Mouse (Mus musculus) limb, embryonic 14.5 days (tissue): ENCODE measurements around the gene Dst. TPM values are rescaled to one million over a fixed set of nuclear protein-coding genes. Genes with fewer than 3 reads are reported as not detected.

Experiments used
- ATAC-seq: fragments of 200-750 bp; cut with Nextera tagmentation; 2 replicates; pipeline ENCODE4 v1.8.0; 2017; ENCODE audit warnings: low read depth, moderate number of reproducible peaks, moderate TSS enrichment; ENCODE audit not compliant: low FRiP score
- DNase-seq: peaks from one replicate; pipeline ENCODE4 v3.0.0-alpha.2; 2015; ENCODE audit warnings: low spot score
- H3K27ac ChIP-seq: fragments of 300-500 bp; sonication (generic); replicated peaks from 2 replicates; pipeline ENCODE4 v1.5.1; 2014; ENCODE audit warnings: low read depth, mild to moderate bottlenecking, low read length, moderate library complexity, mixed read lengths
- H3K27me3 ChIP-seq: fragments of 300-500 bp; sonication (generic); 2 replicates; pipeline ENCODE4 v1.6.1; 2014; ENCODE audit warnings: low read length, mixed read lengths; ENCODE audit not compliant: control insufficient read depth, insufficient read depth
- H3K36me3 ChIP-seq: fragments of 300-500 bp; sonication (generic); 2 replicates; pipeline ENCODE4 v1.6.1; 2014; ENCODE audit warnings: mild to moderate bottlenecking, low read length, moderate library complexity, mixed read lengths; ENCODE audit not compliant: control insufficient read depth, insufficient read depth
- H3K4me1 ChIP-seq: fragments of 300-500 bp; sonication (generic); 2 replicates; pipeline ENCODE4 v1.6.1; 2014; ENCODE audit warnings: antibody characterized with exemption, low read length, mixed read lengths; ENCODE audit not compliant: control insufficient read depth, insufficient read depth
- H3K4me2 ChIP-seq: fragments of 300-500 bp; sonication (generic); replicated peaks from 2 replicates; pipeline ENCODE4 v1.6.1; 2014; ENCODE audit warnings: low read depth, mild to moderate bottlenecking, low read length, moderate library complexity; ENCODE audit not compliant: severe bottlenecking
- H3K4me3 ChIP-seq: fragments of 300-500 bp; sonication (generic); replicated peaks from 2 replicates; pipeline ENCODE4 v1.5.1; 2014; ENCODE audit warnings: low read length
- H3K9ac ChIP-seq: fragments of 300-500 bp; sonication (generic); 2 replicates; pipeline ENCODE4 v1.6.1; 2014; ENCODE audit warnings: mild to moderate bottlenecking, low read depth, low read length, moderate library complexity; ENCODE audit not compliant: severe bottlenecking
- H3K9me3 ChIP-seq: fragments of 300-500 bp; sonication (generic); 2 replicates; pipeline ENCODE4 v1.6.1; 2016; ENCODE audit warnings: low read length; ENCODE audit not compliant: control insufficient read depth
- POLR2A ChIP-seq: fragments of 200-500 bp; IDR thresholded peaks from 2 replicates; pipeline ENCODE4 v1.8.0; 2012; ENCODE audit warnings: inconsistent platforms, mild to moderate bottlenecking, moderate library complexity, borderline replicate concordance; ENCODE audit not compliant: insufficient read depth, insufficient read length; ENCODE audit errors: extremely low read depth
- WGBS: fragments of 180-500 bp; shearing (Covaris S2); extraction: QIAGEN DNeasy Blood & Tissue Kit; methylation state at CpG from one replicate; pipeline ENCODE4 v1.1.7; 2014; 5-methylcytosine and 5-hydroxymethylcytosine counted together
- polyA plus RNA-seq, 2 experiments: library from polyadenylated mRNA; depleted of rRNA in 1 of 2; stranded (reverse) in 1 of 2; unstranded in 1 of 2; fragments of >200 nt; fragmentation: Nextera tagmentation in 1 of 2; extraction: Ambion mirVana in 1 of 2; gene quantifications; 2 replicates each; pipeline versions ENCODE4 v1.2.1 to v1.2.3; 2012 to 2014

Dst gene
- polyA plus RNA-seq, 2 experiments = 34.9 to 42.5 TPM

- no peak overlapping the region for H3K27ac ChIP-seq
- H3K4me2 ChIP-seq = no peak overlapping the region
- DNase-seq (no peak), ATAC-seq (no peak)
- H3K9ac ChIP-seq = no peak overlapping the region
- no peaks in the 10 kb centered on the region for H3K4me1 ChIP-seq
- H3K4me3 ChIP-seq = no peak overlapping the region
- no peaks in the 10 kb centered on the region for H3K9me3 ChIP-seq
- H3K27me3 ChIP-seq = no peaks in the 10 kb centered on the region
- no peak for TF ChIP-seq POLR2A
- H3K36me3 ChIP-seq = no peaks in the 10 kb centered on the region
- 87% methylated on average over 10 of the region's 10 CpGs for WGBS
Observed at GRCm38 (mm10) chr1:34157702-34158101, 249.7 kb downstream of the Dst start.

DNA sequence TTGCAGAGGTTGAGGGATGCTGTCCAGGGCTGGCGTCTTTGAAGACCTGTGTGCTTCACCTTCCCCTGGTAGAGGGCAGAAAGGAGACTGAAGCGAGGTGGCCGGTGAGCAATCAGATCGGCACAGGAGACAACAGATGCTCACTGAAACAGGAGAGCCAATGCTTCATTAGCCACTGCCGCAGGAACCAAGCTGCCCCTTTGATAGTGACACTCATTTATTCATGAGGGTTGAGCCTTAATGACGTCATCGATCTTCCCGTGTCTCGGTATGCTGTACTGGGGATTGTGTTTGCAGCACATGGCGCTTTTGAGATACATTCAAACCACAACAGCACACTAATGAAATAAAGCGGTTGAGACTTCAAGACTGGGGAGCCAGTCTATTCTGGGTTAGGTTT, 250.8 kb downstream of the Dst start:
- Histone ChIP-seq H3K27me3 (no peaks in the 10 kb centered on the region), H3K9ac (no peak overlapping the region), H3K27ac (no peak overlapping the region), H3K36me3 (no peaks in the 10 kb centered on the region), H3K9me3 (no peaks in the 10 kb centered on the region), H3K4me2 (no peak overlapping the region), H3K4me1 (no peaks in the 10 kb centered on the region), H3K4me3 (no peak overlapping the region)
- ATAC-seq (no peak), DNase-seq (no peak)
- no peak for TF ChIP-seq POLR2A
- WGBS = 74% methylated on average over 11 of the region's 11 CpGs

DNA sequence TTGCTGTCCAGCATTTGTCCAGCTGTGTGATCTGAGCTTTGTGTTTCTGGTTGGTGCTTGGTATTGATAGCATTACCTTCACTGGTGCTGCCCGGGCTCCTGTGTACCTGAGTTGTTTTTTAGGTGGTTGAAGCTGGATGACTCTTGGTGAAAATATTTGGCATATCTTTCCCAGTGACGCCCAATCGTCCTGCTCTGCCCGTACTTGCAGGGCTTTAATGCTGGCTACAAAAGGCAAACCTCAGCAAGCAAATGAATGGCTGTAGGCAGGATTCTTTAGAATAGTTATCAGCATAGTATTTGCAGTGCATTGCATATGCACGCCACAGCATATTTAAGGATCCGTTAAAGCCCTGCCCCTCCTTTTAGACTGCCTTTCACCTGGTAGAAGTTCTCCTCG, 251.9 kb downstream of the Dst start:
- DNase-seq = peak; percentile 22
- no peaks in the 10 kb centered on the region for H3K9me3 ChIP-seq
- no peaks in the 10 kb centered on the region for H3K4me1 ChIP-seq
- H3K27ac ChIP-seq = no peak overlapping the region; the same call in 1 of the 2 replicates
- peaks cover 7% of the 10 kb centered on the region; the same call in 1 of the 2 replicates for H3K36me3 ChIP-seq
- no peak overlapping the region for H3K4me2 ChIP-seq
- no peaks in the 10 kb centered on the region for H3K27me3 ChIP-seq
- H3K9ac ChIP-seq = no peak overlapping the region
- 83% methylated on average over 7 of the region's 7 CpGs for WGBS
- H3K4me3 ChIP-seq = no peak overlapping the region; the same call in 1 of the 2 replicates
- no peak for ATAC-seq
- no peak for TF ChIP-seq POLR2A

DNA sequence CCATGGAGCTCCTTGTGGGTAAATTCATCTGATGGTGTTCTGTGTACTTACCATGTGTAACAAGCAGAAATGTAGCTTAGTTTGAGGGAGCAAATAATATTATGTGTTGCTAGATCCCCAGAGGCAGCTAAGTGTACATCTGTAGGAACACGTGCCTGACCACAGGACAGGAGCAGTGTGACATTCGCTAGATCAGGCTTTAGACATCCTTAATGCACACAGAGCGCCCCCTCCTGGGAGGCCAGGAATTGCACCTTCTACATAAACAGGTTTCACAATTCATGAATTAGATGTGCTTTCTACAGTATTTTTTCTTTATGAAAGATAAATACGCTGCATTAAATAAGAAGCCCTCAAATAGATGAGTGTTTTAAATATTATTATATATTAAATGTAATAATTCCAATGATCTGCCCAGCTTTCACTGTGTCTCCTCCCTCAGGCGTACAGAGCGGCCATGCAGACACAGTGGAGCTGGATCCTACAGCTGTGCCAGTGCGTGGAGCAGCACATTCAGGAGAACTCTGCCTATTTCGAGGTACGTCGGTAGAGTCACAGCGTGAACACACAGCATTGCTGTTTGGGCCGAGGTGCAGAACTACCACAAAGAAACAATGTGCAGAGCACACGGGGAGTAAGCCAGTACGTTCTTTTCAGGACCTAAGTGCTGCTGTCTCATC, 256.7 kb downstream of the Dst start:
- Histone ChIP-seq H3K4me3 (no peak overlapping the region), H3K9ac (no peak overlapping the region), H3K4me2 (no peak overlapping the region), H3K4me1 (no peaks in the 10 kb centered on the region), H3K9me3 (no peaks in the 10 kb centered on the region), H3K27me3 (no peaks in the 10 kb centered on the region), H3K27ac (no peak overlapping the region), H3K36me3 (peaks cover 27% of the 10 kb centered on the region)
- ATAC-seq (no peak), DNase-seq (peak; percentile 76)
- WGBS = 70% methylated on average over 14 of the region's 14 CpGs
- no peak for TF ChIP-seq POLR2A

DNA sequence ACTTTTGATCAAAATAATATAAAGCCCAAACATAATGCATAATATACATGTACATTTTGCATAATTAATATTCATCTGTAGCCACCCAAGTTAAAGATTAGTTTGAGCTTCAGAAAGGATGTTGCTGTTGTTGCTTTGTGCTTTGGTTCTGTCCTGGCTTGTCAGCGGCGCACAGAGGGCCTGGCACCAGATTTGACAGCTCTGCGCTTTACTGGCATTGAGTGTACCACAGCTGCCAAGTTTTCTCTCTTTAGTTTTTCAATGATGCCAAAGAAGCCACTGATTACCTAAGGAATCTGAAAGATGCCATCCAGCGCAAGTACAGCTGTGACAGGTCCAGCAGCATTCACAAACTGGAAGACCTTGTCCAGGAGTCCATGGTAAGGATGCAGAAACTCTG, 257.9 kb downstream of the Dst start:
- no peak for TF ChIP-seq POLR2A
- no peaks in the 10 kb centered on the region for H3K4me1 ChIP-seq
- no peak overlapping the region for H3K9ac ChIP-seq
- WGBS = 96% methylated on average over 4 of the region's 4 CpGs
- H3K9me3 ChIP-seq = no peaks in the 10 kb centered on the region
- H3K27ac ChIP-seq = no peak overlapping the region
- peaks cover 39% of the 10 kb centered on the region for H3K36me3 ChIP-seq
- H3K27me3 ChIP-seq = no peaks in the 10 kb centered on the region
- DNase-seq = no peak
- no peak overlapping the region for H3K4me2 ChIP-seq
- no peak for ATAC-seq
- no peak overlapping the region for H3K4me3 ChIP-seq
